Mouse (Mus musculus) limb, embryonic 14.5 days (tissue): Measurements from ENCODE around the gene Fblim1. TPM values are rescaled to one million over a fixed set of nuclear protein-coding genes. Genes with fewer than 3 reads are reported as not detected.
A peak's percentile ranks its signal among the peaks of the same experiment; 100 is the strongest.

ENCODE experiments used
- ATAC-seq: fragments of 200-750 bp; cut with Nextera tagmentation; 2 replicates; pipeline ENCODE4 v1.8.0; 2017; ENCODE audit warnings: low read depth, moderate number of reproducible peaks, moderate TSS enrichment; ENCODE audit not compliant: low FRiP score
- DNase-seq: peaks from one replicate; pipeline ENCODE4 v3.0.0-alpha.2; 2015; ENCODE audit warnings: low spot score
- H3K27ac ChIP-seq: fragments of 300-500 bp; sonication (generic); replicated peaks from 2 replicates; pipeline ENCODE4 v1.5.1; 2014; ENCODE audit warnings: low read depth, mild to moderate bottlenecking, low read length, moderate library complexity, mixed read lengths
- H3K27me3 ChIP-seq: fragments of 300-500 bp; sonication (generic); 2 replicates; pipeline ENCODE4 v1.6.1; 2014; ENCODE audit warnings: low read length, mixed read lengths; ENCODE audit not compliant: control insufficient read depth, insufficient read depth
- H3K36me3 ChIP-seq: fragments of 300-500 bp; sonication (generic); 2 replicates; pipeline ENCODE4 v1.6.1; 2014; ENCODE audit warnings: mild to moderate bottlenecking, low read length, moderate library complexity, mixed read lengths; ENCODE audit not compliant: control insufficient read depth, insufficient read depth
- H3K4me1 ChIP-seq: fragments of 300-500 bp; sonication (generic); 2 replicates; pipeline ENCODE4 v1.6.1; 2014; ENCODE audit warnings: antibody characterized with exemption, low read length, mixed read lengths; ENCODE audit not compliant: control insufficient read depth, insufficient read depth
- H3K4me2 ChIP-seq: fragments of 300-500 bp; sonication (generic); replicated peaks from 2 replicates; pipeline ENCODE4 v1.6.1; 2014; ENCODE audit warnings: low read depth, mild to moderate bottlenecking, low read length, moderate library complexity; ENCODE audit not compliant: severe bottlenecking
- H3K4me3 ChIP-seq: fragments of 300-500 bp; sonication (generic); replicated peaks from 2 replicates; pipeline ENCODE4 v1.5.1; 2014; ENCODE audit warnings: low read length
- H3K9ac ChIP-seq: fragments of 300-500 bp; sonication (generic); 2 replicates; pipeline ENCODE4 v1.6.1; 2014; ENCODE audit warnings: mild to moderate bottlenecking, low read depth, low read length, moderate library complexity; ENCODE audit not compliant: severe bottlenecking
- H3K9me3 ChIP-seq: fragments of 300-500 bp; sonication (generic); 2 replicates; pipeline ENCODE4 v1.6.1; 2016; ENCODE audit warnings: low read length; ENCODE audit not compliant: control insufficient read depth
- POLR2A ChIP-seq: fragments of 200-500 bp; IDR thresholded peaks from 2 replicates; pipeline ENCODE4 v1.8.0; 2012; ENCODE audit warnings: inconsistent platforms, mild to moderate bottlenecking, moderate library complexity, borderline replicate concordance; ENCODE audit not compliant: insufficient read depth, insufficient read length; ENCODE audit errors: extremely low read depth
- WGBS: fragments of 180-500 bp; shearing (Covaris S2); extraction: QIAGEN DNeasy Blood & Tissue Kit; methylation state at CpG from one replicate; pipeline ENCODE4 v1.1.7; 2014; 5-methylcytosine and 5-hydroxymethylcytosine counted together
- polyA plus RNA-seq, 2 experiments: library from polyadenylated mRNA; depleted of rRNA in 1 of 2; stranded (reverse) in 1 of 2; unstranded in 1 of 2; fragments of >200 nt; fragmentation: Nextera tagmentation in 1 of 2; extraction: Ambion mirVana in 1 of 2; gene quantifications; 2 replicates each; pipeline versions ENCODE4 v1.2.1 to v1.2.3; 2012 to 2014

The Fblim1 gene
- polyA plus RNA-seq, 2 experiments: 33.7 to 52.2 TPM

- 47% methylated on average over 2 of the region's 2 CpGs for WGBS
- no peak for TF ChIP-seq POLR2A
Observed at GRCm38 (mm10) chr4:141544536-141544935, 61.4 kb downstream of the Fblim1 start.

DNA sequence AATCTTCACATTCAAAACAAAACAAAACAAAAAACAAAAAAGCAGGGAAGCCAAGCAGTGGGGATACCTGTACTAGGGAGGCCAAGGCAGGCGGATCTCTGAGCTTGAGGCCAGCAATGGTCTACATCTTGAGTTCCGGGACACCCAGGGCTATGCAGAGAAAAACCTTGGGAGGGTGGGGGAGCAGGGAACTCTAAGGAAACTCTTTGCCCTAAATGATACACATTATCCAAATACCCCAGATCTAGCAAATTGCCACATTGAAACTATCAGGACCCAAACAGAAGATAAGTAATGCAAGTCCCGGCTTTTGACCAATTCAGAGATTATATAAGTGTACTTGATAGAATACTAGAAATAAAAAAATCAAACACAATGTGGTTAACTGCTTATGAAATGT is 62.3 kb downstream of the Fblim1 start:
- no peaks in the 10 kb centered on the region for H3K27me3 ChIP-seq
- WGBS: 80% methylated on average over 3 of the region's 3 CpGs
- H3K4me1 ChIP-seq: peaks cover 13% of the 10 kb centered on the region
- H3K9me3 ChIP-seq: no peaks in the 10 kb centered on the region
- no peak for TF ChIP-seq POLR2A
- no peak overlapping the region for H3K4me2 ChIP-seq
- H3K9ac ChIP-seq: no peak overlapping the region
- DNase-seq: no peak
- H3K4me3 ChIP-seq: no peak overlapping the region
- H3K27ac ChIP-seq: no peak overlapping the region
- no peak for ATAC-seq
- no peaks in the 10 kb centered on the region for H3K36me3 ChIP-seq

More at GRCm38 (mm10) chr4:141544536-141544935, 61.4 kb downstream of the Fblim1 start:
- Histone ChIP-seq H3K36me3 (no peaks in the 10 kb centered on the region), H3K9ac (no peak overlapping the region), H3K9me3 (no peaks in the 10 kb centered on the region), H3K4me3 (peak overlapping the region; percentile 84), H3K27me3 (no peaks in the 10 kb centered on the region), H3K4me2 (peak overlapping the region; percentile 99), H3K4me1 (peaks cover 19% of the 10 kb centered on the region), H3K27ac (no peak overlapping the region)
- ATAC-seq: no peak
- no peak for DNase-seq

- H3K9me3 ChIP-seq: no peaks in the 10 kb centered on the region
- no peak overlapping the region for H3K4me3 ChIP-seq
- no peaks in the 10 kb centered on the region for H3K27me3 ChIP-seq
- H3K27ac ChIP-seq: no peak overlapping the region
- H3K4me2 ChIP-seq: no peak overlapping the region
- no peak for TF ChIP-seq POLR2A
- no peaks in the 10 kb centered on the region for H3K36me3 ChIP-seq
- ATAC-seq (no peak), DNase-seq (no peak)
- no peak overlapping the region for H3K9ac ChIP-seq
- WGBS: 50% methylated on average over 7 of the region's 7 CpGs
- H3K4me1 ChIP-seq: peaks cover 3% of the 10 kb centered on the region
Observed at GRCm38 (mm10) chr4:141541851-141542250, 64.0 kb downstream of the Fblim1 start.

- ATAC-seq (no peak), DNase-seq (no peak)
- H3K4me2 ChIP-seq: no peak overlapping the region
- no peak for TF ChIP-seq POLR2A
- 63% methylated on average over 3 of the region's 3 CpGs for WGBS
- peaks cover 3% of the 10 kb centered on the region for H3K4me1 ChIP-seq
- H3K27me3 ChIP-seq: no peaks in the 10 kb centered on the region
- H3K9me3 ChIP-seq: no peaks in the 10 kb centered on the region
- H3K9ac ChIP-seq: no peak overlapping the region
- no peak overlapping the region for H3K4me3 ChIP-seq
- no peaks in the 10 kb centered on the region for H3K36me3 ChIP-seq
- no peak overlapping the region for H3K27ac ChIP-seq
Observed at GRCm38 (mm10) chr4:141540844-141541243, 65.1 kb downstream of the Fblim1 start.

- TF ChIP-seq POLR2A: no peak
- no peak for ATAC-seq
- Histone ChIP-seq H3K4me3 (peak overlapping the region; percentile 93), H3K27me3 (no peaks in the 10 kb centered on the region), H3K4me1 (peaks cover 10% of the 10 kb centered on the region; the same call in 1 of the 2 replicates), H3K9ac (peak overlapping the region; percentile 74), H3K4me2 (peak overlapping the region; percentile 67), H3K9me3 (no peaks in the 10 kb centered on the region), H3K27ac (peak overlapping the region; percentile 97), H3K36me3 (no peaks in the 10 kb centered on the region)
- DNase-seq: no peak
- WGBS: 40% methylated on average over 12 of the region's 12 CpGs
Observed at GRCm38 (mm10) chr4:141539213-141539767, 66.6 kb downstream of the Fblim1 start.
